Mouse (Mus musculus): Measurements from ENCODE around the gene Irgq.

- TF ChIP-seq MAFK (IDR thresholded peaks at IDR 0.05; ENCODE audit: insufficient read depth, low read depth, low read length) (no peak), CHD2 (IDR thresholded peaks at IDR 0.05; ENCODE audit: low read depth, low read length) (no peak), HCFC1 (IDR thresholded peaks at IDR 0.05; ENCODE audit: borderline replicate concordance, insufficient read depth, low read length) (no peak), ZC3H11A (IDR thresholded peaks at IDR 0.05; ENCODE audit: borderline replicate concordance, low read depth, low read length) (no peak)
These were observed 4.6 kb upstream of the Irgq start for GRCm38 (mm10) chr7:24525686-24526420.

All from ES-E14 (cell line).